Mouse (Mus musculus) urinary bladder, postnatal 10 days (tissue): ENCODE data around the gene Timm10.

Source experiments
- DNase-seq: peaks from one replicate; pipeline ENCODE4 v3.0.0; 2022; ENCODE audit warnings: low spot score

Timm10 gene

DNA sequence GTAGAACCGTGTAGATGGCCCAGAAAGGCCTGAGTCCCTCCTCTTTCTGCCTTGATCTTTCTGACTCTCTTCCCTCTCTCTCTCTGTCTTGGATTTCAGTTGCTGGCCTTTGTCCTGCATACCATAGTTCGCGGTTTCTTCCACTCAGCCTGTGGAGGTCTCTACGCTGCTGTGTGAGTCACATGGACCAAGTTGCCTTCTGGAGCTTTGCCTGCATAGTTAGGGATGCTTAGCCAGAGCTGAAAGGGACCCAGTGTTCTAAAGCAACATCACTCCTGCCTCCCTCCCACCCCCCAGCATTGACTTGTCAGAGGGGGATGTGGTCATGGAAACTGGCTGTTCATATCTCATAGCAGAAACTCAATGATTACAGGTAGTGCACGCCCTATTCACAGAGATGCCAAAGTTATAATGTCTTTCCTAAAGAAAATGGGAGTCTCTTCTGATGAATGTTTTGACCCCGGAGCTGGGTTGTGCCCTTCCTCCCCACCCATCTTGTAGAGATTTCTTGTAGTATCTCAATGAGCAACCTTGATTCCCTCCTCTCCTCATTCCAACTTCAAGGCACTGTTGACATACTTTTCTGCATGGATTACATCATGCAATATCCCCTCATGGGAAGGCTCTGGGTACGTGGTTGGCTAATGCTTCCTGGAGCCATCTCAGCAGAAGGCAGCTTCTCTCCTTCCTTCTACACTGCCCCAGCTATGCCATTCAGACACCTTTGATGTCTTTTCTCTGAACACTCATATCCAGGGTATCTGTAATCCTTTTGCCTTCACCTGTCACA is 33.4 kb downstream of the Timm10 start:
- no peak for DNase-seq

DNA sequence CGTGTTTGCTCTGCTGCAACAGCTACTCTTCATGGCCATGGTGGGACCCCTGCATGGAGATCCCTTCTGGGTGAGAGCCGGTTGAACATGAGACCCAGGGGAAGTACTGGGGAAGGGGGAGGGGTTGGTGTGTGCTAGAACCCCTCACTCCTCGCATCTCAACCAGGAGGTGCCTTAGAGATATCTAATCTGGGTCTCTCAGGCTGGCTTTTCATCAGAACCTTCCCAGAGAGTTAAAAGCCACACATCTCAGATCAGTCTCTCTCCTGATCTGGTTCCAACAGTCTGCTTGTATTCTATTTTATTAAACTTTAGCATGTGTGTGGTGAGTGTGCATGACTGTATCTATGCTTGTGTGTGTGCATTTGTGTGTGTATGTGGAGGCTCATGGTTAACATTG is 34.6 kb downstream of the Timm10 start:
- DNase-seq: no peak

DNA sequence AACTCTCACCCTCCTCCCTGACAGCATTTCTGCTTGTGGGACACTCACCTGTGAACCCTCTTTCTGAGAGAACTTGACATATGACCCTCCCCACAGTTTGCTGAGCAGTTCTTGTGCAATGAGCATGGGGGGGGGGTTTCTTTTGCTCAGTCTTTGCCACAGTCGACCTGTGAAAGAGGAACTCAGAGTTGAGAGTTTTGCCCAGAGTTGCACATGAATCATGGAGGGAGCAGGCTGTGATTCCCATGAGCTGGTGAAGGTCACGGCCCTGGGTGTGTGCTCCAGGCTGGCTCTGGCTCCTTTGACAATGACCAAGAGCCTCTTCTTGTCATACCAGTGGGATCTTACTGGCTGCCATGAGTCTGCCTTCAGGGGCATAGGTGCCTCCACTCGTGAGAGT is 35.4 kb downstream of the Timm10 start:
- DNase-seq: no peak

DNA sequence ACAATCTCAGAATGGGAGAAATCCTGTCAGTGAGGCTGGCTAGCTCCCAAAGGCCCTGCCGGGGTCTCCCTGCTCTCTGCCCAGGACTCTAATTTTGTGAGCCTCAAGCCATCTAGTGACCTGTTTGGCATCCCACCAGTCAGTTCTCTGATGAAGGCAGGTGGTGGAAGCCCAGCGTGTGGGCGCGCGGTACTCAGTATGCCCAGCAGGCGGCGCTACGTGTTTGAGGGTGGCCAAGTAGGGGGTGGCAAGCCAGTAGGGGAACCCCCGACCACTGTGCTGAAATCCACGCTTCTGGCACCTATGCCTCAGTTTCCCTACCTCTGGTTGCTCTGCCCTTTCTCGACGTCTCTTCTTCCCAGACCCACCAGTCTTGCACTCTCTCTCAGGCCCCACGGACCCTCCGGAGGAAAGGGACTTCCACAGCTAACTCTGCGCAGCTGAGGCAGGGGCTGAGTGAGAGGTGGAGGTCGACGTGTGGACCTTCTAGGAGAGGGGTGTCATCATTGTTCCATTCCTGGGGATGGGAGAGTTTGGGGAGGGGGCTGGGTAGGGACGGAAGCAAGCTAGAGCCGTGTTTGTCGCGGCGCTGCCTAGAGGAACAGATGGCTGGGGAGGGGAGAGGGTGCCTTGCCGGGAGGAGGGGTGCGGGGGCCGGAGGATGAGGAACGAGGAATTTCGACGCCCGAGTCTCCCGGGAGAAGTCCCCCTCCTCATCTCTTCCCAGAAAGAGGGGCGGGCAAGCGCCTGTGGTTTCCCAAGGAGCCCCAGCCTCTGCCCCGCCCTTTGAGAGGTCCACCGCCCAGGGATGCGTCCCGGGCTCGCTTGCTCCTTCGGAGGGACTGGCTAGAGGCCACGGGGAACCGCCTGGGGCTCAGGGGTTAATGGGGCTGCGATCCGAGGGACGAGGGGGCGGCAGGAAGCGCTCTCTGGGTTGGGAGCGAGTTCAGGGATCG is 39.1 kb downstream of the Timm10 start:
- DNase-seq: no peak

DNA sequence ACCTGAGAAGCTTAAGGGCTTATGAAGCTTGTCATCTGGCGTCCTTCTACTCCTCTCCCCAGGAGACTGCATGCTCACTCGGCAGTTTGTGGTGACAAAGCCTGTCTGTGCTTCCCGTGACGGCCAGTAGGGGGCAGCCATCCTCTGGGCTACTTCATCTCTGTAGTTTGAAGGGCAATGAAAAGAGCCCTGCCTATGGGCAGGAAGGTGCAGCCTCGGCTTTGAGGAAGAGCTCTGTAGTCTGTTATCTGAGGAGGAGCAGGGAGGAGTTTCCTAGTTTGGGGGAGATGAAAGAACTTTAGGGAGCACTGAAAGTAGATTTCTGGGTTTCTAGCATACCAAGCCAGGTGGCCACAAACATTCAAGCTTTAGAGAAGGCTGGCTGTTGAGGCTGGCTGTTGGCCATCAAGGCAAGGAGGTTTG is 41.7 kb downstream of the Timm10 start:
- no peak for DNase-seq

DNA sequence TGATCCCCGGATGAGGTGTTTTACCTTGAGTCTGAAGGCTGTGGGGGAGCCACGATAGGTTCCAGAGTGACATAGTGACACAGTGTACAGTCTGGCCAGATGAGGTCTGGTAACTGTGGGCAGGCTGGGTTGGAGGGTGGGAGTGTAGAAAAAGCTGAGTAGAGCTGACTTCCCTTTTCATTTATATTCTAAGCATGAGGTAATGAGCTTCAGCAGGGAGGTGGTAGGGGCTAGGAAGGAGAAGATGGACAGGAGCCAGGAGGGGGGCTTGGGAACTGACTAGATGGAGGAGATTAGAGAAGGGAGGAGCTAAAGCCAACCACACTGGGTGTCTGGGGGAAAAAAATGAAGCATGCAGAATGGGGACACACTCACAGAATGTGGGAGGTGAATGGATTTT is 42.2 kb downstream of the Timm10 start:
- DNase-seq: no peak

DNA sequence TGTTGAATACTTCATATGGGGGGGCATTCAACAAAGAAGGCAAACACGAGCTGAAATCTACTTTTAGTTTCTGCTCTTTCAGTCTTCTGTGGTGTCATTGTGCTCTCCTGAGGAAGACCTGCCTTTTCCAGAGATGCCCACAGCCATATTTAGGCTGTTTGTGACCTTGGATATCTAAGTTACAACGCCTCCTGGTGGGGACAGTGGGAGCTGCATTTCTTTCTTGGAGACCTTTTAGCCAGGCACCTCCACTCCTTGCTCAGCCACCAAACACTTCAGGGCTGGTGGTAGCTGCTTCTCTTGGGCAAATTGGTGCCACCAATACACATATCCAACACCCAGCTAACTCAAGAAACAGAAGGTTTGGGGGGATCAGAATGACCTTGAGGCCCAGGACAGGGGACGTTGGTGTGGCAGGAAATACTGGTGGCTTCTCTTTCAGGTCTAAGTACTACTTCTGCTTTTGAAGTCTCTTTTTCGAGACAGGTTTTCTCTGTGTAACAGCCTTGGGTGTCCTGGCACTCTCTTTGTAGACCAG is 43.9 kb downstream of the Timm10 start:
- no peak for DNase-seq

DNA sequence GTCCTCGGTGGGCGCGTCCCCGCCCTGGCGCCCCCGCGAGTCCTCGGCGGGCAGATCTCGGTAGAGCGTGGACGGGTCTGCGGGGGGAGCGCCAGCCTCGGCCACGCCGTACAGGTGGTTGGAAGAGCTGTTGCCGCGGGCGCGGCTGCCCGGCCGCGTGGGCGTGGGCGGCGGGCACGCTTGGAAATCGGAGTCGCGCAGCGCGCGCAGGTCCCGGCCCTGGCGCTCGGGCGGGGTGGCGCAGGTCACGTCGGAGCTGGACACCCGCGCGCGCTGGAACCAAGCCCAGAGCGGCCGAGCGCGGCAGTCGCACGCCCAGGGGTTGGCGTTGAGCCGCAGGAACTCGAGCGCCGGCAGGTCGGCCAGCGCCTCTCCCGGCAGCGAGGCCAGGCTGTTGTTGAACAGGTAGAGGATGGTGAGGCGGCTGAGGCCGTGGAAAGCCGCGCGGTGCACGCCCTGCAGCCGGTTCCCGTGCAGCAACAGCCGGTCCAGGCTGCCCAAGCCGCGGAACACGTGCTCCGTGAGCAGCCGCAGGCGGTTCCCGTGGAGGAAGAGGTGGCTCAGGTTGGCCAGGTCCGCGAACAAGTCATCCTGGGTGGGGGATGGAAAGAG is 45.4 kb downstream of the Timm10 start:
- DNase-seq: no peak

DNA sequence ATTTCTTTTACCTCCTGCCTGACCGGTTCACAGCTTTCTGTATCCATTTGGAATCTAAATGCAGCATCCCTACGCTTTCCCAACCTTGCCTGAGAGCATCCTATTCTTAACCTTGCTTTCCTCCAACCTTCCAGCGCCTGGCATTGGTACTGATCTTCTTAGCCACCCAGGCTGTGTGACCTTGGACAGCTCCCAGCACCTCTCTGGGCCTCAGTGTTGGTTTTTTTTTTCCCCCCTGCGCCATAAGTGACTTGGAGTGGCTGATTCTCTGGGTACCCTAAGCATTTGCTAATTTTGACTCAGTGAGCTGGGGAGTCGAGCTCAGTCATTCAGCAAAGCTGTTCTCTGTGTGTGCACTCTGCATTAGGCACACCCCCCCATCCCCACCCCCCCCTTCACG is 49.0 kb downstream of the Timm10 start:
- DNase-seq: no peak
